Mouse (Mus musculus): Measurements from ENCODE around the gene Erich4. TPM values are rescaled to one million over a fixed set of nuclear protein-coding genes. Genes with fewer than 3 reads are reported as not detected.

The Erich4 gene
- total and polyA plus RNA-seq, 2 experiments from 2014 or later: 0.12 TPM; not detected in 1

- Histone ChIP-seq H3K4me2 (ENCODE audit: low read depth, low read length) (no peak overlapping the region), H3K4me1 (ENCODE audit: control insufficient read depth, insufficient read depth) (peaks cover 8% of the 10 kb centered on the region), H3K27me3 (ENCODE audit: control insufficient read depth, insufficient read depth, low read length) (no peaks in the 10 kb centered on the region), H3K27ac (ENCODE audit: low read depth) (no peak overlapping the region), H3K9me3 (replicated peaks; ENCODE audit: control insufficient read depth, low read length) (no peaks in the 10 kb centered on the region), H3K36me3 (replicated peaks; ENCODE audit: control insufficient read depth, insufficient read depth, low read length) (peaks cover 44% of the 10 kb centered on the region), H3K9ac (replicated peaks; ENCODE audit: low read depth, low read length) (no peak overlapping the region), H3K4me3 (ENCODE audit: low read depth, low read length) (no peak overlapping the region)
- DNase-seq (ENCODE audit: low spot score) (no peak), ATAC-seq (ENCODE audit: insufficient read depth, low read depth) (no peak)
- TF ChIP-seq CTCF (IDR thresholded peaks at IDR 0.05; ENCODE audit: low read depth) (no peak), EP300 (IDR thresholded peaks at IDR 0.05; ENCODE audit: low read depth) (no peak)
- 92% methylated on average over 11 of the region's 11 CpGs for WGBS
These were observed 5.1 kb upstream of the Erich4 start for GRCm38 (mm10) chr7:25620751-25621150.

DNA sequence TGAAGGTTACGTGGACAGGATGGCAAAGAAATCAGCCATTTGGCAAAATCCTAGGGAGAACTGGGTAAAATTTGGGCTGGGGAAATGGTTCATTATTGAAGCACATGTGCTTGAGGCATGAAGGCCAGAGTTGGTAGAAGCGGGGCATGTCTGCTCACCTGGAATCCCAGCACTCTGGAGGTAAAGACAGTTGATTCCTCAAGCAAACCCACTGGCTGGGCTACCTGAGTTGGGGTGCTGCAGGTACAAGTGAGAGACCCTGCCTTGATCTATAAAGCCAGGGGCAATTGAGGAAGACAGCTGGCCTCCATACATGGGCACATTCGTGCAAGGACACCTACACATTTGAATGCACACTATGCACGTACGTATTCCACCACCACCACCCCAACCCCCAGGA, 4.4 kb upstream of the Erich4 start:
- DNase-seq (ENCODE audit: low spot score) (no peak), ATAC-seq (ENCODE audit: insufficient read depth, low read depth) (no peak)
- H3K36me3 ChIP-seq (replicated peaks; ENCODE audit: control insufficient read depth, insufficient read depth, low read length): peaks cover 40% of the 10 kb centered on the region
- H3K4me2 ChIP-seq (ENCODE audit: low read depth, low read length): peak overlapping the region; percentile 65
- TF ChIP-seq CTCF (IDR thresholded peaks at IDR 0.05; ENCODE audit: low read depth): no peak
- TF ChIP-seq EP300 (IDR thresholded peaks at IDR 0.05; ENCODE audit: low read depth): no peak
- 95% methylated on average over 5 of the region's 5 CpGs for WGBS
- H3K9ac ChIP-seq (replicated peaks; ENCODE audit: low read depth, low read length): no peak overlapping the region
- H3K9me3 ChIP-seq (replicated peaks; ENCODE audit: control insufficient read depth, low read length): no peaks in the 10 kb centered on the region
- no peaks in the 10 kb centered on the region for H3K27me3 ChIP-seq (ENCODE audit: control insufficient read depth, insufficient read depth, low read length)
- H3K4me3 ChIP-seq (ENCODE audit: low read depth, low read length): peak overlapping the region; percentile 64; the same call in 1 of the 2 replicates
- H3K27ac ChIP-seq (ENCODE audit: low read depth): no peak overlapping the region
- peaks cover 8% of the 10 kb centered on the region for H3K4me1 ChIP-seq (ENCODE audit: control insufficient read depth, insufficient read depth)

DNA sequence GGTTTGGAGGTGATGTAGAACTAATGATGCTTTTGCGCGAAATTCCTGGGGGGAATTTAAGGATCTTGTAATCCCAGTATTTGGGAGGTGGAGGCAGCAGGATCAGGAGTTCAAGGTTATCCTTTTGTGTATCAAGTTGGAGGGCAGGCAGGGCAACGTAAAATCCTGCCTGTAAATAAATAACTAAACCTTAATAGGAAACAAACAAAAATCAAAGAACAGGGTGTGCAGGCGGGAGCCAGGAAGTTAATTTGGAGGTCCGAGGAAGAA, 4.0 kb upstream of the Erich4 start:
- 16% methylated on average over 5 of the region's 5 CpGs for WGBS
- Histone ChIP-seq H3K9ac (replicated peaks; ENCODE audit: low read depth, low read length) (peak overlapping the region; percentile 40), H3K27ac (ENCODE audit: low read depth) (peak overlapping the region; percentile 51), H3K4me1 (ENCODE audit: control insufficient read depth, insufficient read depth) (peaks cover 8% of the 10 kb centered on the region), H3K4me3 (ENCODE audit: low read depth, low read length) (peak overlapping the region; percentile 64), H3K9me3 (replicated peaks; ENCODE audit: control insufficient read depth, low read length) (no peaks in the 10 kb centered on the region), H3K4me2 (ENCODE audit: low read depth, low read length) (peak overlapping the region; percentile 65), H3K36me3 (replicated peaks; ENCODE audit: control insufficient read depth, insufficient read depth, low read length) (peaks cover 35% of the 10 kb centered on the region), H3K27me3 (ENCODE audit: control insufficient read depth, insufficient read depth, low read length) (no peaks in the 10 kb centered on the region)
- TF ChIP-seq CTCF (IDR thresholded peaks at IDR 0.05; ENCODE audit: low read depth): no peak
- TF ChIP-seq EP300 (IDR thresholded peaks at IDR 0.05; ENCODE audit: low read depth): no peak
- DNase-seq (ENCODE audit: low spot score): no peak
- no peak for ATAC-seq (ENCODE audit: insufficient read depth, low read depth)

- WGBS: 1% methylated on average over 53 of the region's 53 CpGs
- no peaks in the 10 kb centered on the region for H3K27me3 ChIP-seq (ENCODE audit: control insufficient read depth, insufficient read depth, low read length)
- H3K4me2 ChIP-seq (ENCODE audit: low read depth, low read length): peak within 1 kb of the TSS; percentile 65
- H3K27ac ChIP-seq (ENCODE audit: low read depth): peak within 1 kb of the TSS; percentile 51
- ATAC-seq (ENCODE audit: insufficient read depth, low read depth): peak; percentile 94
- peak within 1 kb of the TSS; percentile 64 for H3K4me3 ChIP-seq (ENCODE audit: low read depth, low read length)
- no peak for TF ChIP-seq CTCF (IDR thresholded peaks at IDR 0.05; ENCODE audit: low read depth)
- no peak for TF ChIP-seq EP300 (IDR thresholded peaks at IDR 0.05; ENCODE audit: low read depth)
- peak within 1 kb of the TSS; percentile 40 for H3K9ac ChIP-seq (replicated peaks; ENCODE audit: low read depth, low read length)
- peaks cover 30% of the 10 kb centered on the region for H3K36me3 ChIP-seq (replicated peaks; ENCODE audit: control insufficient read depth, insufficient read depth, low read length)
- peak; percentile 94 for DNase-seq (ENCODE audit: low spot score)
- H3K4me1 ChIP-seq (ENCODE audit: control insufficient read depth, insufficient read depth): peaks cover 8% of the 10 kb centered on the region
- H3K9me3 ChIP-seq (replicated peaks; ENCODE audit: control insufficient read depth, low read length): no peaks in the 10 kb centered on the region
These were observed 3.4 kb upstream of the Erich4 start, which contains the start of gene Dmac2 for GRCm38 (mm10) chr7:25618865-25619721. Gene Dmac2, plus strand, starts transcription at chr7:25619414.

- Histone ChIP-seq H3K4me3 (ENCODE audit: low read depth, low read length) (no peak overlapping the region), H3K27me3 (ENCODE audit: control insufficient read depth, insufficient read depth, low read length) (no peaks in the 10 kb centered on the region), H3K4me2 (ENCODE audit: low read depth, low read length) (no peak overlapping the region), H3K4me1 (ENCODE audit: control insufficient read depth, insufficient read depth) (peaks cover 8% of the 10 kb centered on the region), H3K9ac (replicated peaks; ENCODE audit: low read depth, low read length) (no peak overlapping the region), H3K9me3 (replicated peaks; ENCODE audit: control insufficient read depth, low read length) (no peaks in the 10 kb centered on the region), H3K27ac (ENCODE audit: low read depth) (no peak overlapping the region), H3K36me3 (replicated peaks; ENCODE audit: control insufficient read depth, insufficient read depth, low read length) (peaks cover 15% of the 10 kb centered on the region; the same call in 1 of the 2 replicates)
- TF ChIP-seq EP300 (IDR thresholded peaks at IDR 0.05; ENCODE audit: low read depth): no peak
- TF ChIP-seq CTCF (IDR thresholded peaks at IDR 0.05; ENCODE audit: low read depth): no peak
- DNase-seq (ENCODE audit: low spot score) (no peak), ATAC-seq (ENCODE audit: insufficient read depth, low read depth) (no peak)
- 72% methylated on average over 10 of the region's 10 CpGs for WGBS
These were observed 1.9 kb upstream of the Erich4 start for GRCm38 (mm10) chr7:25617376-25618160.

All from heart, postnatal 0 days (tissue).